Comparison of ENCODE assay signal across 15 mouse cellular contexts in genomic region chr4:132234710-132235109, GRCm38 (mm10).
"Had no signal": no experiment of that assay in that cellular context is flagged by ENCODE, and none has a peak within 500 bp of the region (broad histone marks: within the 10 kb centered on the region; RNA-seq: fewer than 3 reads in every experiment).

No protein-coding gene starts in this region.

- H3K9ac ChIP-seq: neural tube, embryonic 15.5 days; stomach, embryonic 15.5 days had no signal

- H3K9me3 ChIP-seq: neural tube, embryonic 15.5 days; stomach, embryonic 15.5 days had no signal

- H3K4me2 ChIP-seq: neural tube, embryonic 15.5 days; stomach, embryonic 15.5 days had no signal

- H3K4me3 ChIP-seq: neural tube, embryonic 15.5 days; stomach, embryonic 15.5 days had no signal

- H3K27me3 ChIP-seq: neural tube, embryonic 15.5 days; stomach, embryonic 15.5 days had no signal

- H3K4me1 ChIP-seq: neural tube, embryonic 15.5 days; stomach, embryonic 15.5 days had no signal

- DNase-seq: retina, postnatal 1 day; right cerebral cortex, adult 18-20 months; right cerebral cortex, postnatal 14 days; right cerebral cortex, postnatal 25 days; right cerebral cortex, postnatal 4 days; spleen, adult 18-20 months; thymus, adult 18-20 months; thymus, adult 2 months; thymus, postnatal 14 days; thymus, postnatal 25 days; thymus, postnatal 36 days; thymus, postnatal 4 days had no signal

- H3K27ac ChIP-seq: neural tube, embryonic 15.5 days; stomach, embryonic 15.5 days; stomach, postnatal 0 days had no signal
